Mouse (Mus musculus) layer of hippocampus, adult 18-20 months (tissue): ENCODE data around the gene Sh2b3. TPM values are rescaled to one million over a fixed set of nuclear protein-coding genes. Genes with fewer than 3 reads are reported as not detected.

ENCODE experiments used
- DNase-seq, 2 experiments: peaks; one replicate each; pipeline ENCODE4 v3.0.0; 2022; ENCODE audit warnings: low spot score in 2 of 2
- microRNA-seq, 2 experiments: library from miRNA; unstranded; fragments of <30 nt; microRNA quantifications; one replicate each; pipeline ENCODE4 v1.2.0; 2021
- total RNA-seq, 2 experiments: library from RNA; stranded (reverse); gene quantifications; 2 replicates each; pipeline ENCODE4 v1.2.3; 2021

Sh2b3 gene
- total RNA-seq, 2 experiments from 2014 or later, result 21.3 to 23.4 TPM

DNA sequence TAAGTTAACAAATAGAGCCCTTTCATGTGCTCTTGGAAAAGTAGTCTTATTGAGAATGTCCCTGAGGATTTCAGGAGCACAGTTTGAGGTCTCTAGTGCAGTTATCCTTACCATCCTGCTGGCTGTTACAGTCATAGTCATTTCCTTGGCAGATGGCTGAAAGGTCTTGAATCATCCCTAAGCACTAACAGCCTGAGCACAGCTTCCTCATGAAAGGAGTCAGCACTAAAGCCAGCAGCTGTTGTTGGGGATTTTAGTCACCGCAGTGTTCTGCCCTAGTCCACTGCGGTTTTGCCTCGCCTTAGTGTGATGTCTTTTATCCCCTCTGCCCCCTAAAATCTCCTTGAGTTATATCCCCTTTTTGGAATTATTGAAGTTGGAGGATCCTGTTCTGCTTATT, 30.3 kb downstream of the Sh2b3 start:
- DNase-seq, result peak in 1 of 2 experiments; percentile 39

DNA sequence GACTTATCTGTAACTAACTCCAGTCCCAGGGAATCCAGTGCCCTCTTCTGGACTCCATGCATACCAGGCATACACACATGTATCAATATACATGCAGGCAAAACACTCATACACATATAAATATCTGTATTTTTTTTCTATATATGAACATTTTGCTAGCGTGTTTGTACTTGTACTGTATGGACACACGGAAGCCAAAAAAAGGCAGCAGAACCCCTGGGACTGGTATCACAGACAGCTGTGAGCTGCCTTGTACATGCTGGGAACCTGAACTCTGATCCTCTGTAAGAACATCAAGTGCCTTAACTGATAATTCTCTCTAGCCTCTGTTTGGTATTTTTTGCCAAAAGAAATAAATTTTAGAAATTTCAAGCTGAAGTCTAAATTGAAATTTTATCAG, 39.0 kb downstream of the Sh2b3 start:
- DNase-seq, result no peak

DNA sequence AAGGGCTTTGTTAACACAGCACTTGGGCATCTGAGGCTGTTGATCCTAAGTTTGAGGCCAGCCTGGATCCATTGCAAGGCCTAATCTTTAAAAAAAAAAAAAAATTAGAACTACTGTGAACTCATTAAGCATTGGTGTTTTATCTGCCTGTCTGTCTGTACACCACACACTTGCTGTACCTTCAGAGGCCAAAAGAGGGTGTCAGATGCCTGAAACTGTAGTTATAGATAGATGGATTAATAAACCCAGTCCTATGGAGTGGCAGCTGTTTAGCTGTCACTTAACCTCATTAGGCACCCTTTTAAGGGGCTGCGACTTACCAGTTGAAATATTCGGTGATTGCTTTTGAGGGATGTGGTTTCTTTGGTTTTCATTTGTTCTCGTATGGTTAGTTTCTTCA, 41.6 kb downstream of the Sh2b3 start:
- no peak for DNase-seq

DNA sequence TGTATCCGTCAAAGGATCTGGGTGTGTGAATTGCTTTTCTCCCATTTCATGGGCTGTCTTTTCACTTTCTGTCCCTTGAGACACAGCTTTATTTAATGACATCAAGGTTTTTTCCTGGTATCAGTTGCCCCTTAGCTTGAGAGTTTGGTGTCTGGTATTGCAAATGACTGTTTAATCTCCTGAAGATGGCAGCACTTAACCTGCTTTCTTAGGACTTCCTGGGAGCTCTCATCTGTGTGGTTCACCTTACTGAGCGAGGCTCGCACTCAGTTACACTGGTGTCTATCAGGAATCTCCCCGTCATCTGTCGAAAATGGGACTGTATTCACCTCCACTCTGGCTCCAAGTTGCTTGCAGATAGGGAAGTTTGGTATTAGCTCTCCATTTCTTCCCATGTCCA, 46.4 kb downstream of the Sh2b3 start:
- no peak for DNase-seq

DNA sequence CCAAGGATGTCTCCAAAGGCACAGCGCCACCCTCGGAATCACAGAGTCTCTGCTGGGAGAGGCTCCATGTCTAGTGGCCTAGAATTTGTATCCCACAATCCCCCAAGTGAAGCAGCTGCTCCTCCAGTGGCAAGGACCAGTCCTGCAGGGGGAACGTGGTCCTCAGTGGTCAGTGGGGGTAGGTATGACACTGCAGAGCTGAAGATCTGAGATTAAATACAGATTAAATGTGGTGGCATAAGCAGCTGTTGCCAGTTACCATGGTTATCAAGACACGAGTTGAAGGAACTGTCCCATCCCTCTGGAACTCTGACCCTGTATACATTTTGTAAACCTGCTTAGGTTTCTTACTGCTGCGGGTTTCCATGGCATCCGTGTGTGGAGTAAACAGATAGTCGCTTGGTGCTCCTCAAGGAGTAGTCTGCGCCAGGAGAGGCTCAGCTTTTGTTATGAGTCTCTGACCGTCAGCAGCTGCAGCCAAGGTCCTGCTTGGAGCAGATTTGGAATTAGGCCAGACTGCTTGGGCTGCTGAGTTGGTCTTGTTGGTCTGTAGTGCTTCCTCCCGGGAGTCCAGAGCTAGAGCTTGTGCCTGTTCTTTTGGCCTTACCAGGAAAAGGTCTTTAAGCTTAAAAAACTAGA, 53.5 kb downstream of the Sh2b3 start:
- no peak for DNase-seq

DNA sequence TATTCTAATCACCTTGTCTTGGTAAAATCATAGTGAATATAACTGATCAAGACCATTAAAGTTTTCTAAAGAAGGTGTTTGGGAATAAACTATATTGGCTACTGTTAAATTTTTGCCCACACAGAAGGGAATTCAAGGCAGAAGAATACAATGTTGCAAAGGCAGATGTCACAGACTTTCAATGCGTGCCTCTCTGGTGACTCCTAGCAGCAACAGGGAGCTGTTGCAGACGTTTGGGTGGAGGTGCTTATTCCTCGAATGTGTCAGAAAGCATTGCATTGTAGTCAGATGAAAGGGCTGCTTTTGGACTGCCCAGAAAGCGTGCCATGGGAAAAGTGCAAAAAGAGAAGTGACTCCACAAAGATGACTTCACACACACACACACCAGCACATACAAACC, 55.0 kb downstream of the Sh2b3 start:
- peak in 1 of 2 experiments; percentile 44 for DNase-seq

DNA sequence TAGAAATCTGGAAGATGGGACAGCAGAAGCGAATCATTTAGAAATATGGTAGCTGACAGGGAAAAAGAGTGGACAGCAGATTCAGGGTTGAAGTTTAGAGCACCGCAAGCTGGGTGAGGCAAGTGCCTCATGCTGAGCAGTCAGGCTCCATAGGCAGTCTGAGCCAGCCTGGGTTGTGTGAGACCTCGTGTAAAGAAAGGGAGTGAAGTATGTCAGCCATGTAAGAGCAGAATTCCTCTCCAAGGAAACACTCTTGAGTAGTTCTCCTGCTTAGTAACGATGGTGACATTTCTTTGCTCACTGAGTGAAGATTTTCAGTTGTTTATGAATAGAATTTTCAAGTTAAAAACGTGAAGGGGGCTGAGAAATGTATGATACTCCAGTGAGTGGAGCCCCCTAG, 57.3 kb downstream of the Sh2b3 start:
- no peak for DNase-seq

DNA sequence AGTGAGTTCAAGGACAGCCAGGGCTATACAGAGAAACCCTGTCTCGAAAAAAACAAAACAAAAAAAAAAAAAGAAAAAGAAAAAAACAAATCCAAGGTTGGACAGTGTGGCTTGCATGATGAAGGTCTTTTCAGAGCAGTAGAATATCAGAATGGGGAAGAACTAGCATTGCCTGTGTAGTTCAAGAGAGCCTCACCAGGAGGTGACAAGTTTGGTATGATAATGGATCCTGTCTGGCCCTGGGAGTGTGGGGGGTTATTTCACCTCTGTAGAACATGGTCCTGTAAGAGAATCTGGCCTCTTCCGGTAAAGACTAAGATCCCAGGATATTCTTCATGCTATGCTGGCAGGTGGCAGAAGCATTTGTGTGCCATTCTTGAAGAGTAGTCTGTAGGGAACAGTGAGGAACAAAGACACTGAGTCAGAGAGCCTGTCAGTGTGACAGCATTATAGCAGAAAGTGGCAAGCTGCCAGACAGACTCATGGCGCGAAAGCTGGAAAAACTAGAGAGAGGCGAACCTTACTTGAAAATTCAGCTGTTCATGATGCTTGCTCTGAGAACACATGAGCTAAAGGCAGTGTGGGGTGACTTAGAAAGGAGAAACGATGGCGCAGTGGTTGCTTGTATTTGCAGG, 58.8 kb downstream of the Sh2b3 start:
- peak; percentile 81 to 89 for DNase-seq

DNA sequence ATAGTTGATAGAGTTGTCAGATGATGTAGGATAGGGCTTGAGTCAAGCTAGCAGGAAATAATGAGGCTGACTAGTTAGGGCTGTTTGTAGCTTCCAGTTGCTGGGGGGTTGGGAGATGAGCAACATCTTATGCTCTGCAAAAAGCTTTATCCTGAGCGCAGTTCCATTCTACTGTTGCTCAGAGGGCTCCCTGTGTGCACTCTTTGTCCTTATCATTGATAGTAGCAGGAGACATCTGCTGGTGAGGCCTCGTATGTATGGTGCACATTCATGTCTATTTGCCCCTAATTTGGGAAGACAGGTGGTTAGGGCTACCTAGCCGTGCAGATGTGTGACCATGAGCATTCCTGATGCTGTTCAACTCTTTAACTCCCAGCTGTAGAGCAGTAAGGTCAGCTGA, 65.8 kb downstream of the Sh2b3 start:
- no peak for DNase-seq

DNA sequence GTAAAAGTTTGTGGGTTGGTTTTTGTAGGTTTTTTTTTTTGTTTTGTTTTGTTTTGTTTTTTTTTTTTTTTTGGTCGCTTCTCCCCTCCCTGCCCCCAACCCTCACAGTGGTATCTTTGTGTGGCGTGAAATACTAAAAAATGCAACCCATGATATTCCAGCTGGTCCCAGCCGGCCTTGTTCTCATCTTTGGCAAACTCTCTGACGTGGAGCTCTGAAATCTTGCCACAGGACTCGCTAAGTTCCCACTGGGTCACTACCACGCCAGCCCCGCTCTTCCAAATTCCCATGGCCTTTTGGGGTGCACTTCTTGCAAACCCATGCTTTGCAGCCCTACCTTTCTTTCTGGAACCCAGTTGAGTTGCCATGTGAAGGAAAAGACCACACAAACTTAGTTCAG, 67.6 kb downstream of the Sh2b3 start:
- no peak for DNase-seq

DNA sequence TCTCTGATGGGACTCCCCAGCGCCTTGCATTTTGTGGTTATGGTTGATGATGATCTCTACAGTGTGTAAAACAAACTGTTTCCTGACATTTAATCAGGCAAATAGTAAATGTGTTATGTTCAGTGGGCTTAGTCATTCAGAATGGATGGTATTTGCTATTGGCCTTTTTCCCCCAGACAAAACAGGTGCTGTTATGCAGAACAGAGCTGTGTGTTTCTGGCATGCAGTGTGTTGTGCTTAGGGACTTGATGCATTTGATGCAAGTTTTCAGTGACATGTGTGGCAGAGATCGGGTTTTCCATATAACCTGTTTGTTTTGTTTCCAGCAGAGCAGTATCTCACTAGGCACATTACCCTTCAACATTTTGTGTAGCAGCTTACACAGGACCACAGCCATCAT, 69.9 kb downstream of the Sh2b3 start:
- DNase-seq, result peak in 1 of 2 experiments; percentile 37

DNA sequence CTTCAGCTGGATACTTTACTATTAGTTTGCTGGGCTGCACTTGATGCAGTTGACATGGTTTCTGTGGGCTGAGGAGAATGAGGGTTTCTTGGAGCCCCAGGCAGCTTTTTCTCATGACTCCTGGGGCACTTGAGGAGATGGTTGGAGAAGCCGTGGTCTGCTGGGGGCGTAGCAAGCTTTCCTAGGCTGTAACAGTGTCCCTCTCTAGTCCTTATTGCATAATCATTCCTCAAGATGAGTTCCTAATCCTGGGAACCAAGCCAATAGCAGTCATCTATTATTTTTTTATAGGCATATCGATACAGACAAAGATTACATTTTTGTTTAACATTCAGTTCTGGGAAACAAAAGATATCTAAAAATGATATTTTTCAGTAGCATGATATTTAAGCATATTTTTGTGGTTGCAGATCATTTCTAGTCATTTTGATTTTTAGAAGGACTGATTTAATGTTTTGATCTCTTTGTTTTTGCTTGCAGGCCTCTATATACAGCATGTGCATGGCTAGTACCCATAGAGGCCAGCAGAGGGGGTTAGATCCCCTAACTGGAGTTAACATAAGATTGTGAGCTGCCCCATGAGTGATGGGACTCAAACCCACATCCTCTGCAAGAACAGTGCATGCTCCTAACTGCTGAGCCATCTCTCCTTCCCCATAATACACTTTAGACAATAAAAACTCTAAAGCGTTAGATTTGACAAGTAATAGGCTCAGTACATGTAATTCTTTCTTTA, 71.2 kb downstream of the Sh2b3 start:
- DNase-seq, result no peak

Small RNA genes lying within 50 kb of the gene (microRNA-seq; reads per million reads assigned to microRNA genes)
- 6.2 to 8.9 reads per million in 2 experiments for gene Mir7031

Other genes starting within 250 kb of the Sh2b3 start
- 100 to 1,000 TPM; 136 to 161 TPM for gene Aldh2, start 243.8 kb downstream of the Sh2b3 start, total RNA-seq
- 1 to 10 TPM; 6.1 to 6.8 TPM for gene Acad12, start 218.7 kb downstream of the Sh2b3 start, total RNA-seq
- gene Acad10, start 177.1 kb downstream of the Sh2b3 start, total RNA-seq, result 1 to 10 TPM; 3.7 to 5.8 TPM
- gene Brap, start 177.1 kb downstream of the Sh2b3 start, total RNA-seq, result 10 to 100 TPM; 67.4 to 67.7 TPM
- 100 to 1,000 TPM; 212 to 241 TPM for gene Atxn2, start 126.3 kb downstream of the Sh2b3 start, total RNA-seq
- 10 to 100 TPM in 1 of 2 experiments, 1 to 10 TPM in 1; 7.5 to 11.7 TPM for gene Pheta1, start 11.3 kb upstream of the Sh2b3 start, total RNA-seq
- 10 to 100 TPM; 30.8 to 31.3 TPM for gene Cux2, start 212.5 kb upstream of the Sh2b3 start, total RNA-seq